Mouse (Mus musculus): Measurements from ENCODE around the gene Serpina1e. TPM values are rescaled to one million over a fixed set of nuclear protein-coding genes. Genes with fewer than 3 reads are reported as not detected.

Serpina1e gene
- polyA plus RNA-seq, 1 experiment from 2014 or later = 0.19 TPM

- Histone ChIP-seq H3K27me3 (no peaks in the 10 kb centered on the region), H3K36me3 (no peaks in the 10 kb centered on the region), H3K4me3 (replicated peaks) (no peak overlapping the region), H3K4me1 (no peaks in the 10 kb centered on the region), H3K4me2 (replicated peaks) (no peak overlapping the region), H3K9ac (no peak overlapping the region), H3K9me3 (replicated peaks) (no peaks in the 10 kb centered on the region), H3K27ac (replicated peaks) (no peak overlapping the region)
- WGBS = 49% methylated on average over 14 of the region's 14 CpGs
- no peak for ATAC-seq (ENCODE audit: insufficient number of reproducible peaks, low FRiP score, low TSS enrichment, low read depth)
Observed at GRCm38 (mm10) chr12:103988754-103989513, 30.2 kb upstream of the Serpina1e start.

DNA sequence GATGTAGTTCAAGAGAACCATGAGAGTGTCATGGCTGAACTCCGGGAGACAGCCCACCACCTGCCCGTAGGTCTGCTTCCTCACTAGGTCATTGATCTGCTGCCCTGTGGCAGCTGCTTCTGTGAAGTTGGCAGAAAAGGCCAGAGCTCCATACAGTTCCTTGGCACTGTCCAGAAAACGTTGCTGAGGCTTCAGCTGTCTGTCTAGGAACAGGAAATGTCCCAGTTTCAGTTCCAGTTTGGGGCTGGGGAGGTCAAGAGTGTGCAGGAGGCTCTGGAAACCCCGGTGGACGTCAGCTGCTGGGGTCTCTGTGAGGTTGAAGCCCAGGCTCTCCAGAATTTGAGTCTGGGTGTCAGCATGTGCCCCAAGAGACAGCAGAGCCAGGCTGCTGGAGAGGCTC is 27.1 kb upstream of the Serpina1e start:
- no peak overlapping the region for H3K9ac ChIP-seq
- no peak overlapping the region for H3K4me2 ChIP-seq (replicated peaks)
- no peak overlapping the region for H3K4me3 ChIP-seq (replicated peaks)
- 69% methylated on average over 5 of the region's 5 CpGs for WGBS
- no peaks in the 10 kb centered on the region for H3K36me3 ChIP-seq
- H3K9me3 ChIP-seq (replicated peaks) = no peaks in the 10 kb centered on the region
- ATAC-seq (ENCODE audit: insufficient number of reproducible peaks, low FRiP score, low TSS enrichment, low read depth) = no peak
- H3K4me1 ChIP-seq = no peaks in the 10 kb centered on the region
- H3K27me3 ChIP-seq = no peaks in the 10 kb centered on the region
- H3K27ac ChIP-seq (replicated peaks) = no peak overlapping the region

- Histone ChIP-seq H3K4me2 (replicated peaks) (no peak overlapping the region), H3K4me3 (replicated peaks) (no peak overlapping the region), H3K9me3 (replicated peaks) (no peaks in the 10 kb centered on the region), H3K4me1 (no peaks in the 10 kb centered on the region), H3K27ac (replicated peaks) (no peak overlapping the region), H3K9ac (no peak overlapping the region), H3K36me3 (no peaks in the 10 kb centered on the region), H3K27me3 (no peaks in the 10 kb centered on the region)
- 70% methylated on average over 4 of the region's 4 CpGs for WGBS
- ATAC-seq (ENCODE audit: insufficient number of reproducible peaks, low FRiP score, low TSS enrichment, low read depth) = no peak
Observed at GRCm38 (mm10) chr12:103984935-103985334, 26.2 kb upstream of the Serpina1e start.

DNA sequence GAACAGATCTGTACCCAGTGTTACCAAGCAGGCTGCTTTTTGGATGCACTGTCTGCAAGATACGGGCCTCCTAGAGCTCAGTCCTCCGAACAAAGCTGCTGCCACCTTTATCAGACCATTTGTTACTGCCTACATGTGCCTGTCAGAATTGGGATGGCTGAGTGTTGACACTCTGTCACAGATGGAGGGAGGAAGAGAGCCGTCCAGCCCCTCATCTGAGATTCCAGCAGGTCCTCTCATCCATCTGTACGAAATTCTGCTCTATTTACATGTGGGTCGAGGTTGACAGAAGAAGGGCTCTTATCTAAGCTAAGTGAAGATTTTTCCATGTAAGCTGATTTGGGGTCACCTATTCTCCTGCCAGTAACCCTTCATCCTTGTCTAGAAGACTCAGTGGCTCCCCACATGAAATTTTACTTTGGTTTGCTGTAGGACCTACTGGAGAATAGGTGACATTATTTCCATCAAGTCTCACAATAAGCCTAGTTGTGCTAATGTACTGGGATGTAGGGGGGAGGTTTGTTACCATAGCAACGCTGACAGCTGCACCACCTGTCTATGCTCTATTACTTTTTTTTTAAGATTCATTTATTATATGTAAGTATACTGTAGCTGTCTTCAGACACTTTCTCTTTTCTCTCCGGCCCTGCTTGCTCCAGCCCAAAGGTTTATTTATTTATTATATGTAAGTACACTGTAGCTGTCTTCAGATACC is 23.0 kb upstream of the Serpina1e start:
- Histone ChIP-seq H3K27ac (replicated peaks) (no peak overlapping the region), H3K9ac (no peak overlapping the region), H3K27me3 (no peaks in the 10 kb centered on the region), H3K4me2 (replicated peaks) (no peak overlapping the region), H3K36me3 (no peaks in the 10 kb centered on the region), H3K4me1 (no peaks in the 10 kb centered on the region), H3K4me3 (replicated peaks) (no peak overlapping the region), H3K9me3 (replicated peaks) (no peaks in the 10 kb centered on the region)
- no peak for ATAC-seq (ENCODE audit: insufficient number of reproducible peaks, low FRiP score, low TSS enrichment, low read depth)
- WGBS = 77% methylated on average over 7 of the region's 7 CpGs

GRCm38 (mm10) chr12:103978294-103978693 is 19.5 kb upstream of the Serpina1e start:
- Histone ChIP-seq H3K27me3 (no peaks in the 10 kb centered on the region), H3K9me3 (replicated peaks) (no peaks in the 10 kb centered on the region), H3K4me1 (no peaks in the 10 kb centered on the region), H3K4me2 (replicated peaks) (no peak overlapping the region), H3K9ac (no peak overlapping the region), H3K36me3 (no peaks in the 10 kb centered on the region), H3K4me3 (replicated peaks) (no peak overlapping the region), H3K27ac (replicated peaks) (no peak overlapping the region)
- 88% methylated on average over 10 of the region's 10 CpGs for WGBS
- ATAC-seq (ENCODE audit: insufficient number of reproducible peaks, low FRiP score, low TSS enrichment, low read depth) = no peak

DNA sequence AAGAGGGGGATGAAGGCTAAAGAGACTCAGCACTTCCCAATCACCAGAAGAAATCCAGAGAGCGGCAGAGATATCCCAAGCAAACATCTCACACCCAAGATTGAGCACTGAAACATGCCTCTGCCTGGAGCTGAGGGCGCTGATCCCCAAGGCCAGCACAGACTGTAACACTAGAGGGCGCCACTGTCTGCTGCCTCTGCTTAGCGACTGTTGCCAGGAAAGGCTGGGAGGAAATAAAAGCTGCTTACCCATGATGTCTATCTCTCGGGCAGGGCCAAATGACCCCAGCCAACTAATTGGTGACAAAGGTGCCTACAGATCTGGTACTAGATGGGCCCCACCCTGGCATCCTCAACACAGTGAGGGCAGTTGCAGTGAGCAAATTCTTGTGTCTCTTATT is 19.1 kb upstream of the Serpina1e start:
- Histone ChIP-seq H3K27ac (replicated peaks) (no peak overlapping the region), H3K27me3 (no peaks in the 10 kb centered on the region), H3K36me3 (no peaks in the 10 kb centered on the region), H3K4me2 (replicated peaks) (no peak overlapping the region), H3K9me3 (replicated peaks) (no peaks in the 10 kb centered on the region), H3K9ac (no peak overlapping the region), H3K4me1 (no peaks in the 10 kb centered on the region), H3K4me3 (replicated peaks) (no peak overlapping the region)
- 33% methylated on average over 5 of the region's 5 CpGs for WGBS
- no peak for ATAC-seq (ENCODE audit: insufficient number of reproducible peaks, low FRiP score, low TSS enrichment, low read depth)

GRCm38 (mm10) chr12:103977060-103977459 is 18.3 kb upstream of the Serpina1e start:
- Histone ChIP-seq H3K9me3 (replicated peaks) (no peaks in the 10 kb centered on the region), H3K4me2 (replicated peaks) (no peak overlapping the region), H3K9ac (no peak overlapping the region), H3K4me3 (replicated peaks) (no peak overlapping the region), H3K36me3 (no peaks in the 10 kb centered on the region), H3K4me1 (no peaks in the 10 kb centered on the region), H3K27me3 (no peaks in the 10 kb centered on the region), H3K27ac (replicated peaks) (no peak overlapping the region)
- no peak for ATAC-seq (ENCODE audit: insufficient number of reproducible peaks, low FRiP score, low TSS enrichment, low read depth)
- WGBS = 60% methylated on average over 3 of the region's 3 CpGs

GRCm38 (mm10) chr12:103971080-103971479 is 12.3 kb upstream of the Serpina1e start:
- Histone ChIP-seq H3K9ac (no peak overlapping the region), H3K27ac (replicated peaks) (no peak overlapping the region), H3K4me3 (replicated peaks) (no peak overlapping the region), H3K36me3 (no peaks in the 10 kb centered on the region), H3K4me2 (replicated peaks) (no peak overlapping the region), H3K27me3 (no peaks in the 10 kb centered on the region), H3K4me1 (no peaks in the 10 kb centered on the region), H3K9me3 (replicated peaks) (no peaks in the 10 kb centered on the region)
- no peak for ATAC-seq (ENCODE audit: insufficient number of reproducible peaks, low FRiP score, low TSS enrichment, low read depth)
- WGBS = 88% methylated on average over 4 of the region's 4 CpGs

GRCm38 (mm10) chr12:103969577-103970116 is 10.9 kb upstream of the Serpina1e start:
- Histone ChIP-seq H3K4me3 (replicated peaks) (no peak overlapping the region), H3K9ac (no peak overlapping the region), H3K4me1 (no peaks in the 10 kb centered on the region), H3K4me2 (replicated peaks) (no peak overlapping the region), H3K27ac (replicated peaks) (no peak overlapping the region), H3K9me3 (replicated peaks) (no peaks in the 10 kb centered on the region), H3K27me3 (no peaks in the 10 kb centered on the region), H3K36me3 (no peaks in the 10 kb centered on the region)
- WGBS = 87% methylated on average over 9 of the region's 9 CpGs
- ATAC-seq (ENCODE audit: insufficient number of reproducible peaks, low FRiP score, low TSS enrichment, low read depth) = no peak

- H3K9ac ChIP-seq = no peak overlapping the region
- H3K27ac ChIP-seq (replicated peaks) = no peak overlapping the region
- no peak overlapping the region for H3K4me2 ChIP-seq (replicated peaks)
- no peaks in the 10 kb centered on the region for H3K27me3 ChIP-seq
- WGBS = 65% methylated on average over 3 of the region's 3 CpGs
- no peaks in the 10 kb centered on the region for H3K4me1 ChIP-seq
- no peak overlapping the region for H3K4me3 ChIP-seq (replicated peaks)
- no peaks in the 10 kb centered on the region for H3K36me3 ChIP-seq
- ATAC-seq (ENCODE audit: insufficient number of reproducible peaks, low FRiP score, low TSS enrichment, low read depth) = no peak
- H3K9me3 ChIP-seq (replicated peaks) = no peaks in the 10 kb centered on the region
Observed at GRCm38 (mm10) chr12:103966761-103967160, 8.0 kb upstream of the Serpina1e start.

- H3K4me3 ChIP-seq (replicated peaks) = no peak overlapping the region
- H3K27ac ChIP-seq (replicated peaks) = no peak overlapping the region
- H3K4me1 ChIP-seq = no peaks in the 10 kb centered on the region
- no peak for ATAC-seq (ENCODE audit: insufficient number of reproducible peaks, low FRiP score, low TSS enrichment, low read depth)
- H3K27me3 ChIP-seq = no peaks in the 10 kb centered on the region
- 74% methylated on average over 4 of the region's 4 CpGs for WGBS
- no peak overlapping the region for H3K9ac ChIP-seq
- H3K4me2 ChIP-seq (replicated peaks) = no peak overlapping the region
- no peaks in the 10 kb centered on the region for H3K36me3 ChIP-seq
- H3K9me3 ChIP-seq (replicated peaks) = no peaks in the 10 kb centered on the region
Observed at GRCm38 (mm10) chr12:103963288-103963687, 4.5 kb upstream of the Serpina1e start.

All from embryonic facial prominence, embryonic 15.5 days (tissue).